Mouse (Mus musculus): Measurements from ENCODE around the gene Slc16a6.

Slc16a6 gene

DNA sequence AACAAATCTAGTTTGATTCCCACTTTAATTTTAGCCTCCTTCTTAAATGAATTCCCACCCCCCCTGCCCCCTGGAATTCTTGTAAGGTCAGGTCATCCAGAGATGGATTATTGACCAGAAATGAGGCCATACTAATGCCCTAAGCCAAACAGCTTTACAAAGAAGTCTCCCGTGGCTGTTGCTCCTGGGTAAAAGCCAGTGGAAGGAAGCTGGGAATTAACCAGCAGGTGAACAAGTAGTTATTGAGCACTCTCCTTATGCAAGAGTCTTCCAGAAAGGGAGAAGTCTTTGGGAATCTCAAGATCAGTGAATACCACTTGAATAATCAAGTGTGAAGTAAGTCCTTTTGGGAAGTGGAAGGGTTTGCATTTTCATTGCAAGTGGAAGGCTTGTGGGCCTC lies 13.7 kb upstream of the Slc16a6 start:
- no peak for DNase-seq (ENCODE audit: low read depth, low spot score)

DNA sequence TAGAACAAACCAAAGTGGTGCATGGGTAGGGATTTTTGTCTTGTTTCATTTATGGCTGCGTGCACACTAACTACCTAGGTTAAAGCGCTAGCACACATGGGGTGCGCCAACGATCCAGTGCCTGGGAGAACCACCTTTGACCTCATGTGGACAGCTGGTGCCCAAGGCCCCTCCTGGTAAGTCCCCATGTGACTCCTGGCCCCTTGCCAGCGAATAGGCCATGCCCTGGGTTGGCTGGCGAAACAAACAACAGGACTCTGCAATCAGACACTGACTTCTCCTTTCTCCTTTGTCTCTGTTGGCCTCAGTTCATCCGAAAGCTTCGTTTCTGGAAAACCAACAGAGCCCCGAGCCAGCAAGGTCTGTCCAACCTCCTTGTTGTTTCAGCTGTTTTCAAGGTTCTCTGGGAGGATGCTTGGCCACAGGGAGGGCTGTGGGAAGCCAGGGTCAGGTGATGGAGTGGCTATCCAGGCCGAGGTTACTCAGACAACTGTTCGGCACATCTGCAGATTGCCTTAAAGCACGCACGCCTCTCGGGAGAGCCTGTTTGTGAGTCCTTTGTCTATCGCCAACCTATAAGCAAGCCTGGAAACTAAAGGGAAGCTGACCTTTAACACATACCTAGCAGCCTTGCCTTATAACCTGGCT lies 12.1 kb upstream of the Slc16a6 start:
- DNase-seq (ENCODE audit: low read depth, low spot score) = no peak

DNA sequence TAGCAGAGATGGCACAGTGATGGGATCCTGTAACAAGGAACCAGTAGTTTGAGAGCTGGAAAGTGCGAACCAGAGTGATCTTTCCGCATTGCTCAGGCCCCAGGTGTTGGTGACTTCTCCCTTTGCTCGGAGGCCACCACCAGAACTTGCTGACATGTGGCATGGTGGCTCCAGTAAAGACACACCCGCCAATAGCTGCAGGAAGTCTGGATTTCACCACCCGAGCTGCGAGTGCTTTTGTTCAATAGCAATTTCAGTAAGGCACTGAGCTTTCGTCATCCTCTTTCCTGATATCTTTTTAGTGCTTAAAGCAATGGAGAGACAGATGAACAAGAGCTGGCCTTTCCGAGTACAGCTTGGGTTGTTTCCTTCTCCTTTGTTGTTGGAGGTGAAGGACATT lies 7.0 kb upstream of the Slc16a6 start:
- no peak for DNase-seq (ENCODE audit: low read depth, low spot score)

DNA sequence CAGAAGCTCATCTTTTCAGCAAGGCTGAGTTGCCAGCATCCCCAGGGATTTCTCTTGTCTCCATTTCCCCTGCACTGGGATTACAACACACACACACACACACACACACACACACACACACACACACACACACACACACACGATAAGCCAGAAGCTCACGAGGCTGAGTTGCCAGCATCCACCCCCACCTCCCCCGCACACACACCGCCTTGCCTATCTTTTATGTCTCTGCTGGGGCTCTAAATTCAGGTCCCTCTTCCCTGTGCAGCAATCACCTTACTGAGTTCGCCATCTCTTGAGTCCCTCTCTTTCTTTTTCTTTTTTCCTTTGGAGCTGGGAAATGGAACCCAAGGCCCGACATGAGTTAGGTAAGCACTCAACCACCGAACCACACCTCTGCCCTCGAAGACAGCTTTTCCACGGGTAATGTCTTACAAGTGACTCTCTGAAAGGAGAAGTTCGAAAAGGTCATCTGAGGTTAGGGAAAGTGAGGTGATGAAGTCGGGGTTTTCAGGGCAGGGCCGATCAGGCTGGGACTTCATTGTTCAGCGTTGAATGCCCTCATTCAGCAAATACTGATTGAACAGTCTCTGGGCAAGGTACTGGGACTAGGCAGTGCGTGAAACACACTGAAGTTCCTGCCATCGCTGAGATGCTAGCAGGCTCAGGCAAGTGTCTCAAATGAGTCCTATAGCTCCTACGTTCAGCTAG lies 6.3 kb upstream of the Slc16a6 start:
- no peak for DNase-seq (ENCODE audit: low read depth, low spot score)

DNA sequence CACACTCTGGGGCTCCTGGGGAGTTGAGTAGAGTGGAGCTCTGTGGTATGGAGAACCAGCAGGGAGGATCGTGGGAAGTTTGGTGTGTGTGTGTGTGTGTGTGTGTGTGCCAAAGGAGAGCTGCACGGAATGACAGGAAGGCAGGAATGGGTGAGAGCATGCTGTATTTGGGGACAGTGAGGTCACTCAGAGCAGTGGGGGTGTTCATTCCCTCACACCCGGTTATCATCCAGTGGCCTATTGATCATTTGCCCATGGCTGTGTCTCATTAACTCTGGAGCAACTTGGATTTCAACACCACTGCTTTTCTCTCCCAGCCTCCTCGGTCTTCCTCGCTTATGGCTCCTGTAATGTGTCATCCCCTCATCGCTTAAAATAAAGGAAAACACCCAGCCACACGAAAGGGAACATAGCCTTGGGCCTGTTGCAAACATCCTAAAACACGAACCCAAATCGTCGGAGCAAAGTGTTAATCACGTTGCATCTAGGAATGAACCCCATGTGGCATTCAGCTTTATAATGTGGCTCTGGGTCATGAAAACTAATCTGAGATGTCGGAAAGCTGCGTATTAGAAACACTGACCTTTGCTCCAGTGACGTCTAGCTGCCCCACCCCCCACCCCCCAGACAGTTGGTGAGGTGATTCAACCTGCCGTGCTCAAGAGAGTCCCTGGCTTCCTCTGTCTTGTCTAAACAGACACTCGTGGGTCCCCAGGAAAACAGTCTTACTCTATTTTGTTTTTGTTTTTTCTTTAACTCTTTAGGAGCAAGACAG lies 4.4 kb upstream of the Slc16a6 start:
- DNase-seq (ENCODE audit: low read depth, low spot score) = no peak

DNA sequence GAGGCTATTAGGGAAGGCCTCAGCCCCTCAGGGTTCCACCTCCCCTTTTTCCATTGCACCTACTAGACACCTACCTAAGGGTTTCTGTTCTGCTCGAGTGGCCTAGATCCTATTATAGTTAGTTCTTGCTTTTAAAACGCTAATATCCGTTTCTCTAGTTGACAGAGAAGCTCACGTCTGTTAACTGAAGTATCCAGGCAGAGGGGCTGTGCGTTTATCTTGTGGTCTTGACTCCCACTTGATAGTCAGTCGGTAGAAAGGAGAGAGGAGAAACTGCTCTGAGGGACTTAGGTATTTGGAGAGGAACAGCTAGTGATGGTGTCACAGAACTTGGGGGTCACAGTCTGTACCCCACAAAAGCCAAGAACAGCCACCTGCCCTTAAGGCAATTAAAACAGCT lies 3.3 kb upstream of the Slc16a6 start:
- no peak for DNase-seq (ENCODE audit: low read depth, low spot score)

DNA sequence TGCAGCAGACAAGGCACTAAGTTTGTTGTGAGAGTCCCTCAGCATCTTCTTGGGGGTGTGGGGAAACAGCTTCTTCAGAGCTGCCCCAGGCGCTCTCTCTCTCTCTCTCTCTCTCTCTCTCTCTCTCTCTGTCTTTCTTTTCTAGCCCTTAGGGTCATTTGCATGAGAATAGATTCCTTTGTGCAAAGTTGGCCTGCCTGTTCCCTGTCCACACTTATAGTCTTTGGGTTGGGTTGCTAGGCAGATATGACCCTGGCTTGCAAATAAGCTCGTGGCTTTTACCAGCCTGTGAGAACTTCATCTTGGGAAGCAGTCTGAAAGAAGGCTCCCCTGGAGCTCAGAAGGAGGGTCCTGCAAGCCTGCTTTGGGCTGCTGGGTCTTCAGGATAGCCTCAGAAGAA lies 2.8 kb upstream of the Slc16a6 start:
- DNase-seq (ENCODE audit: low read depth, low spot score) = peak; percentile 65

DNA sequence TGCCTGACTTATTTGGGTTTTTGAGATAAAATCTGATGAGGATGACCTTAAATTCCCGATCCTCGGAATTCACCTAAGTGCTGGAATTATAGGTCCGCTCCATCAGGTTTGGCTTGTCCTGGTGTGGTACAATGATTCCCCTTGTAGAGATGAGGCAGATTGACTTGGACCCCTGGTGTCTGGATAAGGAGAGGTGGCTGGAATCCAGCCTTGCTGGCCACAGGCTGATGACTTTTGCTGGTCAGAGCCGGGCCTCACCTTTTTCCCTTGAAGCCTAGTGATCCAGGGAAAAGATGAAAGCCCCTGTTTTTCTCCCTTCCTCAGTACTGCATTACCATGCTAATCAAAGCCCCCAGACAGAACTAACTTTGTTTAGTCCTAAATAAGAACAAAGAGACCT lies 2.3 kb upstream of the Slc16a6 start:
- DNase-seq (ENCODE audit: low read depth, low spot score) = no peak

DNA sequence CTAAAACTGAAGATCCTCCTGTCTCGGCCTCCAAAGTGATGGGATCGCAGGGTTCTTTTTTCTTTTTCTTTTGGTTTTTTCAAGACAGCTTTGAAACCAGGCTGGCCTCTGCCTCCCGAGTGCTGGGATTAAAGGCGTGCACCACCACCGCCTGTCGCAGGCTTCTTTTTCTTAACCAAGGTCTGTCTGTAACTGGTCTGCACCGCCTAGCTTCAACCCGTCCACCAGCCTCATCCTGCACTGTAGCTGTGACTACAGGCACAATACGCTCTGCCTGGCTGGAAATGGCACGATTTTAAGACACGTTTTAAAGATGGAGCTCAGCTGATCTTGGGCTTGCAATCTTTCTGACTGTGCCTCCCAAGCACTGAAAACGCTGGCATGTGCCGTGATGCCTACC lies 1.4 kb upstream of the Slc16a6 start:
- DNase-seq (ENCODE audit: low read depth, low spot score) = no peak

DNA sequence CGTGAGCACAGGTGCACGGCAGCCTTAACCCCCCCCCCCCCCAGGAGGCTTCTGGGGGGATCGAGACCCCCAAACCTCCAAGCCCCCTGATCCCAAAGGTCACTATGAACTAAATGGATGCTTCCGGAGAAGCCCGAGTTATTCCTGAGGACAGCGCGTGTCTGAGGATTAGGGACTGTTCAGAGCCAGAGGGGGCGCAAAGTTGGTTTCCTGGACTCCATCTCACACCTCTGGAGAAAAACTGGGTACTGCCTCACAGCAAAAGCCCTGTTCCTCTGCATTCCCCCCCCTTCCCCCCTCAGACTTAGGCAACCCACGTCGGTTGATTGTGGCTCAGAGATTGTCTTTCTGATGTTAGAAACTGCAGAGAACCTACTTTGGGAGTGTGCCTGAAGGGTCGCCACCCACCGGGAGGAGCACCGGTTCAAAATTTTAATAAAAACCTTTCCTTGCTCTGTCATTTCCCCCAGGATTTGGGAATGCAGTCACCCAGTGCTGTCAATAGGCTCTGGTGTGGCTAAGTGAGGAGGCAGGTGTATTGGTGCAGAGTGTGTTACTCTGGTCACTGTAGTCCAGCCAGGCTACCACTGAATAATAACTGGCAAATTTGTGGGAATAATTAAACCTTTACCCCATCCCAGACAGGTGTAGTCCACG lies 816 bp upstream of the Slc16a6 start:
- DNase-seq (ENCODE audit: low read depth, low spot score) = peak; percentile 60

DNA sequence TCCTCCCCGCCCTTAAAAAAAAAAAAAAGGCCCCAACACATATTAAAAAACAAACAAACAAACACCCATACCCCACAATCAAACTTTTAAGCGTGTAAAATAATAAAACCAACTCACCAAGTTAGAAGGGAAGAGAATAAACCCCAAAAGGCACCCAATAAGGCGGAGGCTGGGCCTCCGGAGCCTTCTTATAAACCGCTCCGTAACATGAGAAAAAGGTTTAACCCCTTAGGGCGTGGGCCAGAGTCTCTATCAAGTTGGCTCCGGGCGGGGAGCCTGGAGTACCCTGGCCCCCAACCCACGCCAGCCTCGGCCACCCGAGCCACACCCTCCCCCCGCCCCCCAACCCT lies 602 bp downstream of the Slc16a6 start:
- no peak for DNase-seq (ENCODE audit: low read depth, low spot score)

DNA sequence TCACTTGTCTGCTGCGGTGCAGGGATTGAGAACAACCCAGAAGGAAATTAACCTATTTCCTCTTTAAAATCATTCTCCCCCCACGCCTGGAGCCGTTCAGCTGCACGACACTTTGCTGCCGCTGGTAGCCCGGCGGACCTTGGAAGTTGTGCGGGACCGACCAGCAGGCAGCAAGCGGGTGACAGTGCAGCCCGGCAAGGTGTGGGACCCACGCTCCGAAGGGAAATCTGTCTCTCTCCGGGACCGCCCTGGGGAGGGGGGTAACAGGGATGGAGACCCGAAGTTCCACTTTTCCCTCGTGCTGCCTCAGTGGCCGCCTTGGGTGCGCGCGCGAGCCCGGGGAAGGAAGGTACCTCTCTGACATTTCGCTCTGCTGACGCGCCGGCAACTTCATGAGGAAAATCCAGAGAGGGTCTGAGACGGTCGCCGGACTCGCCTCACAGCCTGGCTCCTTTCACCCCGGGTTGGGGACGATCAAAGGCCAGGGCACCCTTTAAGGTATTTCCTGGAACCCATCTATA lies 1.2 kb downstream of the Slc16a6 start:
- DNase-seq (ENCODE audit: low read depth, low spot score) = peak; percentile 55

DNA sequence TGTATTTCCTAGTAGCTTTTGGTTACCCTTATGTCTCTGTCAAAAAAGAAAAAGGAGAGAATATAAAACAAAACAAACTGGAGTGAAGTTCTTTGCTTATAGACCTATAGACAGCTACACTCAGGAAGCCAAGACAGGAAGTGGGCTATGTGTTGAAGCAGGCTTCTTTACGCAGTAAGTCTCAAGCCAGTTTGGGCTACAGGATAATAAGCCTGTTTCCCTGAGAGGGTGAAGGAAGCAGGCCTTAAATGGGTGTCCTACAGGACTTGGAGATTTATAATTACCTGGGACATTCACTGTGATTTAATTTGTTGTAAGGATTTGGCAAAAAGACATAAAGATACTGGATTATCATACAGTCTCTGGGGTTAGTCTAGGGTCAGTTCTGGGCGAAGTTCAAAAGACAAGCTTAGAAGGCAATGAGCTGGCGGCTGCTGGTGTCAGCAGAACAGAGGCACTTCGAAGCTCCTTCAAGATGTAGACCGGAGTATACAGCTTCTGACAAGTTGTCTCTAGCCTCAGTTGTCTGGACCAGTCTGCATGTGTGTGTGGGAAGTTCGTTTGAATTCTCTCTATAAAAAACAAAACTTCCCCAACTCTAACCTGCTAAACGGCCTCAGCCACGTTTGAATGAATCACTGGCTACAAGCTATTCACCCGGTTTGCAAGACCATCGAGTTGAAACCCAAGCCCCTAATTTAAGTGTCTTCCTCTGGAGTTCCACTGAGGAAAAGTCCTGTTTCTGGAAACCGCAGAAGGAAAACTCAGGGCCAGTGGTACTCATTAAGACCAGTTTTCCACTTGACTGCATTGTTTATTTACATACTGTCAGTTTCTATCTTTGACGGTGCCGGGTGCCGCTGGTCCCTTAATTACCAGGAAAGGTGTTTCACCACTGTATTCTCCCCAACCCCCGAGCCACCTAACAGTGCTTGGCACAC lies 2.2 kb downstream of the Slc16a6 start:
- no peak for DNase-seq (ENCODE audit: low read depth, low spot score)

DNA sequence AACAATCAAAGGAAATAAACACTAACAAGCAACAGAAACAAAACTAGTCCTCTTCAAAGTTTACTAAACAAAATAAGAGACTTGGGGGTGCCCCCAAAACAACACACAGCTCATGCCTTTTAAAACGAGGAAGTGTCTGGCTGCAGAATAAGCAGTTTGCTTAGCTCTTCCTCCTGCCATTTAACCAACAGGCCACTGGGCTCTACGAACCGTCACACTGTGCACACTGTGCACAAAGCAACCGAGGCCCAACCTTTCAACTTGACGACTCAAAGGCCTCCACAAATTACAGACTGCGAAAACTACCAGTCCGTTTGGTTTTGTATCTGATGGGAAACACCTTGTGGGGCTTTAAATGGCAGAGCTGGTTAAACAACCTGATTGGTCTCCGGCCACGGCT lies 3.2 kb downstream of the Slc16a6 start:
- DNase-seq (ENCODE audit: low read depth, low spot score) = no peak

DNA sequence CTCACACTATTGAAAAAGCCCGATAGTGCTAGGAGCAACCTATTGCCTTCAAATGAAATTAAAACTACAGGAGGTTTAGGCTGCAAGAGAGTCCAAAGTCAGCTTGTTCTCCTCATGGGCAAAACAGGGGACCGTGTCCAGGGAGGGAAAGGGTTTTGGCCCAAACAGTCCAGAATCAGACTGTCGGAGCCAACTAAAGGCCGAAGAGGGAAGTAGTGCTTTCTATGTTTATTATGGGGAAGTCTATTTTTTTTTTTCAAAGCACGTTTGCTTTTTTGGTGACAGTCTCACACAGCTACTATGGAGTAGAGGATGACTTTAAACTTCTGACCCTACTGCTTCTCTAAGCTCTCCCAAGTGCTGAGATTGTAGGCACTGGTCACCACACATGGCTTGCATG lies 5.3 kb downstream of the Slc16a6 start:
- DNase-seq (ENCODE audit: low read depth, low spot score) = no peak

DNA sequence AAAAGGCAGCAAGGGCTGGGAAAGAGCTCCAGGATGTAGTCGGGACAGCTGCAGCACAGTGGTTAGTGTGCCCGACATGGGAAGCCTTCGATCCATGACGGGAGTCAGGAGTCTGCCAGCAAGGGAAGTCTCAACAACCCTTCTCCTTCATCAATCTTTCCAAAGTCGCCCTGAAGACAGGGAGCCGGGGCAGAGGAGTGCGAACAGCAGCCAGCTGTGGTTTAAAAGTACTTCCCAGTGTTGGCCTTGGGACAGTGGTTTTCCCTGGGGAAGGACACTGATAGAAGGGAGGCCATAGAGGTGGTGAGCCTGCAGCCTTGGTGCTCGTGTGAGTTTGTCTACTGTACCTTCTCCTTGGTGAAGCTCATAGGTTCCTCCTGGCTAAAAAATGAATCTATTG lies 6.4 kb downstream of the Slc16a6 start:
- no peak for DNase-seq (ENCODE audit: low read depth, low spot score)

DNA sequence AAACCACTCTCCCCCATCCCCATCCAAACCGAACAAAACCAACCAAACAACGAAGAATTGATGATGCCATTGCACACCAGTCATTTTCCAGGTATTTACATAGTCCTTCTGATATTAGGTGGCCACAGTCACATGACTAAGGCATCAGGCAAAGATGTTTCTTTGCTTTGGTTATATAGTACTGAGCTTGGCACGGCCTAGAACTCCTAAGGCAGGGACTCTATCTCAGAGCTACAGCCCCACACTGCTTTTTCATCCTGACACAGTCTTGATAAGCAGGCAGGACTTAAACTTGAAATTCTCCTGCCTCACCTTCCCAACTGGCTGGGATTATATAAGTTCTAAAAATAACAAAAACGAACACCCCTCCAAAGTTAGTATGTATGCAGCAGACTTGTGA lies 8.3 kb downstream of the Slc16a6 start:
- DNase-seq (ENCODE audit: low read depth, low spot score) = no peak

DNA sequence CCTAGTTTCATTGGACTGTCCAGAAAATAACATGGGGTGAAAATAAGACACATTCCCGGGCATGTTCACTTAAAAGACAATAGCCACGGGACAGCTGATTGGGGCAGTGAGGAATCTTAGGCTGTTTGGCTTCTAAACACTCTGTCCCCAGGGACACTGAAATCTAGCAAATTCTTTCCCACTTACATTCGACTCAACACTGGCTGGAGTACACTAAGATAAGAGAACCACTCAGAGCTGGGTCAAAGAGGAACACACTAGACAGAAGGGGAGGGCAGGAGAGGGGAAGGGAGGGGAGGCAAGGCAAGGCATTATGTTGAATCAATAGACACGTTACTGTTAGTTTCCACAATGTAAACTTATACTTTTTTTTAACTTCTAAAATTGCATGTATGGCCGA lies 12.8 kb downstream of the Slc16a6 start:
- no peak for DNase-seq (ENCODE audit: low read depth, low spot score)

DNA sequence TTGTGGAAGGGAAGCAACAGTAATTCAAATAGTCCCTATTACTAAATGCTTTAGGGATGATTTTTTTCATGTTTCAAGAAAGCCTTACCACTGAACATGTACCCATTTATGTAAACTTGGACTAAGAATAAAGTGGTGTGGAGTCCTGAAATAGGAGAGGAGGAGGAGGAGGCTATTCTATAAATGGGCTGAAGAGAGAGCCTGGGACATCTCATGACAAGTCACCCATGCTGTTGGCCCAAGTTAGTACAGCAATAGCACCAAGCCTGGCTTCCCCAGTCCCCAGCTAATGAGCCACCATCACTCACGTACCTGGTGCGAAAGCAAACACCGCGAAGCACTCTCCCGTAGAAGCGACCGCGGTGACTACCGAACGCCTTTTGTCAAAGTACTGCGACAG lies 15.2 kb downstream of the Slc16a6 start:
- no peak for DNase-seq (ENCODE audit: low read depth, low spot score)

DNA sequence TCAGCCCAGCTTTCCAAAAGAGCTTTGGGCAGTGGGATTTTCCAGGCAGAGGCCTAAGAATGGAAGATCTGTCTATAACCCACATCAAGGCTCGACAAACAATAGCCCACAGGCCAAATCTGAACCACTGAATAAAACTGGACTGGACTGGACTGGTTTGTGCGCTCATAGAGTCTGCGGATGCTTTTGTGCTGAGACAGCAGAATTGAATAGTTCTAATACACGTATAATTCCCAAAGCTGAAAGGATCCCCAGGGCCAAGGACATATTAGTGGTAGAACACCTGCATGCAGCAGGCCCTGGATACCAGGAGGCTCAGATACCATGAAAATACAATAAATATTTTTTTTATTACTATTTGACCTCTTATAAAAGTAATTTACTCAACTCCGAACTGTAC lies 17.1 kb downstream of the Slc16a6 start:
- DNase-seq (ENCODE audit: low read depth, low spot score) = no peak

DNA sequence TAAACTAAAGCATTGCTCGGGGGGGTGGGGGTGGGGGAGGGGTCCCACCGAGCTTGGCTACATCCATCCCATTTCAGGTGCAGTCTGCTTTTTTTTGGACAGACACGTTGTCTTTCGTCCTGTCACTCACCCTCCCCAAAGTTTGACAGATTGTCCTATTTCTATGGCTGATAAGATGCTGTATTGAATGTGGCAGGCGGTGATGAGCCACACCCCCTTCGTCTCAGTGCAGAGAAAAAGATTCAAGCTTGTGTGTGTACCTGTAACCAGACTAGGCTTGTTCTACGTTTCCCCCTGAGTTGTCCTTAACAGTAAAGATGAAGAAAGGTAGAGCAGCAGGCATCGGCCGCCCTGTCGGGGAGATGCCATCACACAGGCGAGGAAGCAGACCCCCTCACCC lies 22.2 kb downstream of the Slc16a6 start:
- DNase-seq (ENCODE audit: low read depth, low spot score) = no peak
